Mouse (Mus musculus): ENCODE measurements at regions not wholly inside any gene's neighbourhood (a gene's known extent, or its start where the extent isn't known, plus 50 kb on each side); places are given as distances from the start of the nearest gene placed in this dataset.
A peak's percentile ranks its signal among the peaks of the same experiment; 100 is the strongest.

DNA sequence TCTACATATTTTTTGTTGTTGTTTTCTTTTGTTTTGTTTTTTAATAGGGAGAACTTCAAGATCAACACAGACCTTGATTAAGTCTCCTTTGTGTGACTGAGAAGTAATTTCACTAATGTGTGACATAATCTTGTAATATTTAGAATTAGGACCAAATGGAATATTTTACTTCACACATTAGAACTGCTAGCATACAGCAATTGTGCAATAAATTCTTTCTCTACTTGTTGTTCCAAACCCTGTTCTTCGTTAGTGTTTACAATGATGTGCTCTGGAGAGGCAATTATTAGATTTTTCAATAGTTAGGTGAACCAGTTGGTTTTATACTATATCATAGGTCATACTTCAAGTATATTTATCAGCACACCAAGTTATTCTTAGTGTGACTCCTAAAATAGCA lies 171.3 kb upstream of the Cd180 start:
- H3K4me2 ChIP-seq: no peak overlapping the region
- ATAC-seq: no peak
- no peak overlapping the region for H3K9ac ChIP-seq
- H3K9me3 ChIP-seq (replicated peaks): no peaks in the 10 kb centered on the region
- 59% methylated on average over 1 of the region's 1 CpGs for WGBS (ENCODE audit: insufficient replicate concordance)
- H3K4me3 ChIP-seq: no peak overlapping the region
- H3K27ac ChIP-seq: no peak overlapping the region
- H3K36me3 ChIP-seq: no peaks in the 10 kb centered on the region
- H3K4me1 ChIP-seq: no peaks in the 10 kb centered on the region
- no peaks in the 10 kb centered on the region for H3K27me3 ChIP-seq (replicated peaks)

DNA sequence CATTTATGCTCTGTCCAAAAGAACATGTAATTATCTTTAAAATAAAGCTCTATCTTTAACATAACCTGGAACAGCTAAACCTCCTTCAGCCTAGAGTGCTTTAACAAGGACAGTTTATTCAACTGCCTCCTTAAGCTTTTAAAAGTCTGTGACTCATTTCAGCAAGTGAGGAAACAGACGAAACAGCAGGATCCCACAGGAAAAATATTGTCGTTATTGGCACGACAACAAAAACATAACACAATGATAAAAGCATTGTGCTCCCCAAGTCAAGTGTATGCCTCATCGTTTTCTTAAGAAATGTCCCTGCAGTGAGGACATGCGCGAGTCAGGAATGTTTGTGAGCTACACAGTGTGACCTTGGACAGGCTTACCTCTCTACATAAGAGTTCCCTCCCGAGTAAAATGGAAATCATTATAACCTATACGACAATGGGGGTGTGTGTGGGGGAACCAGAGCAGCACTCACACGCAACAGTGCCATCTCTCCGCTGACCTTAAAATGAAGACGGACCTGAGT lies 166.7 kb upstream of the Cd180 start:
- no peaks in the 10 kb centered on the region for H3K36me3 ChIP-seq
- no peaks in the 10 kb centered on the region for H3K9me3 ChIP-seq (replicated peaks)
- no peak overlapping the region for H3K4me3 ChIP-seq
- H3K9ac ChIP-seq: no peak overlapping the region
- ATAC-seq: no peak
- H3K27ac ChIP-seq: no peak overlapping the region
- no peaks in the 10 kb centered on the region for H3K27me3 ChIP-seq (replicated peaks)
- no peak overlapping the region for H3K4me2 ChIP-seq
- WGBS (ENCODE audit: insufficient replicate concordance): 70% methylated on average over 11 of the region's 11 CpGs
- no peaks in the 10 kb centered on the region for H3K4me1 ChIP-seq

DNA sequence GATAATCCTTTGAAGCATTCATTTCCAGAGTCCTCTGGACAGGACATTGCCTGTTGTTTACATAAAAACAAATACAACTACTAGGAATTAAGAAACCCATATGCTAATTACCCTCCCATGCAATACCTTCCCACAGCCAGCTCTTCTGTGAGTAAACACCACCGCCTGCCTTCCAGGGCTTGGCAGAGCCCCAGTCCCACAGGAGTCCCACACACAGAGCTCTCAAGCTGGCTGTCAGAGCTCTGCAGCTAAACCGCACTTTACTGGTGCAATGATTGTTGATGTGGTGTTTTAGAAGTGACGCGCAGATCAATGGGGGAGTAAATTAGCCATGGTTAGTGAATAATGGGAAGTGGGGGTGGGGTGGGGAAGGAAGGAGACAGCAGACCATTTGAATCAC lies 159.6 kb upstream of the Cd180 start:
- no peak overlapping the region for H3K4me2 ChIP-seq
- no peaks in the 10 kb centered on the region for H3K4me1 ChIP-seq
- no peaks in the 10 kb centered on the region for H3K9me3 ChIP-seq (replicated peaks)
- WGBS (ENCODE audit: insufficient replicate concordance): 43% methylated on average over 4 of the region's 4 CpGs
- no peak overlapping the region for H3K27ac ChIP-seq
- no peak overlapping the region for H3K4me3 ChIP-seq
- no peaks in the 10 kb centered on the region for H3K36me3 ChIP-seq
- H3K27me3 ChIP-seq (replicated peaks): peaks cover 17% of the 10 kb centered on the region
- no peak for ATAC-seq
- H3K9ac ChIP-seq: no peak overlapping the region

DNA sequence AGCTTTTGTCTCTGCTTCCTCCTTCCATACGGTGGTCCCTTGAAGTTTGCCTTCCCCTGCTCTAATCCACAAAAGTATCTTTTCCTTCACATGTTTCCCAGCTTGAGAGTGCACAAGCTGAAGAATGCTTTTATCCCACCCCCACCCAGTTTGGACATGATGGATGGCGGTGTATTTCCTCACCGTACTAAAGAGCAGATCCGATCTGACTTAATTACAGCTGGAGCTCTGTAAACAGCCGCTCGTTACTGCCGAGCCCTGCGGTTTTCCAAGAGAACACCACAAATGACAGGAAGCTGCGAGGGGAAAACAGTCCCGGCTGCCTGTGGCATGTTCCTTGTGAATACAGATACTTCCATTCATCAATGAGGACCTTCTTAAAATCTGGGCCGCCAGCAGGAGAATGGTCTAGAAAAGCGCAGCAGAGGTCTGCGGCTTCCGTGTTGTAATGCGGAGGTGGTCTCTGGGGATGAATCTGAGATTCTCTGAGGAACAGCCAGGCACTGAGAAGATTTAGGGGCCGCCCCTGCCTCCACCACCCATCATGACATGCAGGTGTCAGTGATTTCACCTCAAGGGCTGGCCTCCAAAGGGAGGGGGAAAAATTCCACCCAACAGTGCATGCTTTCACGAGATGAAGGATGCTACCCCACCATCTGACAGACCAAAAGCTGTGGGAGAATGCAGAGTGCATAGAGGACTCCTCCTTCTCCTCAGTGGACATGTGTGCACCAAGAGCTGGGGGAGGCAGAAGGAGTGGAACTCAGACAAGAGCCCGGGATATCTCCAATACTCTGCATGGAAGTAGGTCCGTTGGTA lies 155.7 kb upstream of the Cd180 start:
- Histone ChIP-seq H3K9me3 (replicated peaks) (no peaks in the 10 kb centered on the region), H3K4me3 (no peak overlapping the region), H3K9ac (no peak overlapping the region), H3K4me2 (peak overlapping the region; percentile 6; the same call in 1 of the 2 replicates), H3K27me3 (replicated peaks) (peaks cover 17% of the 10 kb centered on the region), H3K27ac (no peak overlapping the region), H3K36me3 (no peaks in the 10 kb centered on the region), H3K4me1 (no peaks in the 10 kb centered on the region)
- 17% methylated on average over 19 of the region's 19 CpGs for WGBS (ENCODE audit: insufficient replicate concordance)
- no peak for ATAC-seq

DNA sequence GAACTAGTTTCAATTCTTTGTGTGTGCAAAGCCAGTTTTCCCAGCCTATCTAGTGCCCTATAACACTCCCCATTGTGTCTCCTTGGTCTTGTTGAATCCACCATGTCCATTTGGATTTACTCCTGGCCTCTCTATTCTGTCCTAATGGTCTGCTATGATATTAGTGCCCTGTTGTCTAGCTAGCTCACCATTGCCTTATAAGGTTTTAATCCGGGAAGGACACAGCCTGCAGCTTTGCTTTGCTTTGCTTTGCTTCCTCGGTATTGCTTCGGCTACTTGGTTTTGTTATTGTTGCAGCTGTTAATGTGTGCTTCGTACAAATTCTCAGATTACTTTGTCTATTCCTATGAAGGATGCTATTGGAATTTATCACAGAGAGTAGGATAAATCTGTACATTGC lies 152.9 kb upstream of the Cd180 start:
- no peak overlapping the region for H3K27ac ChIP-seq
- H3K4me1 ChIP-seq: no peaks in the 10 kb centered on the region
- H3K4me2 ChIP-seq: no peak overlapping the region
- H3K9ac ChIP-seq: no peak overlapping the region
- H3K27me3 ChIP-seq (replicated peaks): peaks cover 17% of the 10 kb centered on the region
- ATAC-seq: no peak
- 70% methylated on average over 4 of the region's 4 CpGs for WGBS (ENCODE audit: insufficient replicate concordance)
- no peaks in the 10 kb centered on the region for H3K36me3 ChIP-seq
- no peaks in the 10 kb centered on the region for H3K9me3 ChIP-seq (replicated peaks)
- H3K4me3 ChIP-seq: no peak overlapping the region

DNA sequence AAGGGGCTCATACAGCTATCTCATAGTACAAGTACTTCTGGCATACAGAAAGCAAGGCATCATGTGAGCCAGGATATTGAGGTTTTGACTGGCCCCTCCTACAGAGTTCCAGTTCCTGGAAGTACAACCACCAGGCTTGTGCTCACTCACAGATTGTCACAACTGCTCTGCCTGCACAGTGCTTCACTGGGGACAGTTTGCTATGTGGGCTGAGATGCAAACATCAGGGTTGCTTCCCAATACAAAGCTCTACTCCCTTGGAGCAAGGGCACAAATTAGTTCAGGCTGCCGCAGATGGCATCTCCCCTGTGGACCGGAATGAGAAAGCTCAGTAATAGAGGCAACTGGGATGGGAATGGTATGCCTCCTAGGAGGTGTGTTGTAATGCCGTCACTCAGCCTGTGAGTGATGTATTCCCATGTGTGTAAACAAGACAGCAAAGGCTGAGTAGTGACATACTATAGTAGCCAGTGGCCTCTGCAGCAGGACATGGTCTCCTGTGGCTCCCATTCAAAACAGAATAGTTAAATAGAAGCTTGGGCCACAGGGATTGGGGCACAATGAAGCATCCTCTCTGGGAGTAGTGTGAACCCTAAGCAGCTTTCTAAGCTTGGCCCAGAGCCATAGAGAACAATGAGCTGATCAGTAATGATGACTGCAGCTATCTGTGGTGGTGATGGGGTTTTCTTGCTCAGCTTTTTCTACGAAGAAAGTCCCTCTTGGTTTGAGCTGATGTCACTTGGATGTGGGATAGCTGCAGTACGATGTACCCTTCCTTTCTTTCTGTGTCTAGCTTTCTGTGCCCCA lies 148.8 kb upstream of the Cd180 start:
- Histone ChIP-seq H3K4me3 (no peak overlapping the region), H3K36me3 (no peaks in the 10 kb centered on the region), H3K27me3 (replicated peaks) (no peaks in the 10 kb centered on the region), H3K4me1 (no peaks in the 10 kb centered on the region), H3K9me3 (replicated peaks) (no peaks in the 10 kb centered on the region), H3K9ac (no peak overlapping the region), H3K4me2 (no peak overlapping the region), H3K27ac (no peak overlapping the region)
- ATAC-seq: no peak
- WGBS (ENCODE audit: insufficient replicate concordance): 70% methylated on average over 5 of the region's 5 CpGs

DNA sequence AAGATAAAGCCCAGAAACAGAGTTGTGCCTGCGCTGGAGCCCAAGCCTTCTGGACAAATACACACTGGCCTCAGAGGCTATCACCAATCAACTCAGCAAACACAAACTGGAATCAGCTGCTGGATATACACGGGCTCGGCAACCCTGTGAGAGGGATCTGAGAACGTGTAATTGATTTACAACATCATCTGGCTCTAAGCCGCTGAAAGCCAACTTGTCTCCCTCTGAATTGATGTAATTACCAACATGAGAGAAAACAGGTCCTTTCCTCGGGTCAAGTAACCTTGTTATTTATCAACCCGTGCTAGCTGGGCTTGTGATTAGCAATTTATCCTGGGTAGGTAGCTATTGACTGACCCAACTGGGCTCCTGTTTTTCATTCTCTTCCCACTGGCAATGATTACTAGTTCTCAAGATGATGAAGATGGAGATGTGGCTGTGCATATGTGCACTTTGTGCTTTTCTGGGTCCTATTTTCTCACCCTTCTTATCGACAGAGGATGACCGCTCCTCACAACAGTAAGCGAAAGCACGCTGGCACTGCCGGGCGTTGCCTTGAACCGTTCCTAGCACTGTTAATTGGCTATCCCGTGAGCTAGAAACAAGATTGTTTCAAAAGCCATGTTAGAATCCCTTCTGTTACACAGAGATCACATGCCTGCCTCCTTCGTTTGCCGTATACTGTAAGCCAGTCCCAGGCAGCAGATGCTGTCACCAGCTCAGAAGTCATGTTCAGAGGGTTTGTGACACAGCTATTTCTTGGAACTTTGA lies 147.3 kb upstream of the Cd180 start:
- no peaks in the 10 kb centered on the region for H3K36me3 ChIP-seq
- no peak for ATAC-seq
- WGBS (ENCODE audit: insufficient replicate concordance): 64% methylated on average over 17 of the region's 17 CpGs
- no peak overlapping the region for H3K9ac ChIP-seq
- no peak overlapping the region for H3K4me3 ChIP-seq
- H3K4me1 ChIP-seq: no peaks in the 10 kb centered on the region
- H3K27ac ChIP-seq: no peak overlapping the region
- H3K4me2 ChIP-seq: no peak overlapping the region
- no peaks in the 10 kb centered on the region for H3K9me3 ChIP-seq (replicated peaks)
- no peaks in the 10 kb centered on the region for H3K27me3 ChIP-seq (replicated peaks)

DNA sequence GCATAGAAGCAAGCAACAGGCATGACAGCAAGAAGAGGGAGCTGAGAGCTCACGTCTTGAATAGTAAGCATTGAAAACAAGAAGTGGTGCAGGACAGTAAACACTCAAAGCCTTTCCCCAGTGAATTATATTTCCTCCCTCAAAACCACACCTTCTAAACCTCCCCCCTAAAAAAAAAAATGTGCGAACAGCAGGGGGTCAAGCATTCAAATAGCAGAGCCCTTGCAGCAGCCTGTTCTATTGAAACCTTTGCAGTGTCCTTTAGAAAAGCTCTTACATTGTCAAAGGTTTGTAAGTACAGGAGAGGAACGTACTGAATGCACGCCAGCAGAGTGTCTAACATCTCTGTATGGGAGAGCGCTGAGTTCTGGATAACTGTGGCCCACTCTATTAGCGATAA lies 145.1 kb upstream of the Cd180 start:
- Histone ChIP-seq H3K36me3 (no peaks in the 10 kb centered on the region), H3K27me3 (replicated peaks) (no peaks in the 10 kb centered on the region), H3K9ac (no peak overlapping the region), H3K9me3 (replicated peaks) (no peaks in the 10 kb centered on the region), H3K4me3 (no peak overlapping the region), H3K4me2 (no peak overlapping the region), H3K4me1 (no peaks in the 10 kb centered on the region), H3K27ac (no peak overlapping the region)
- no peak for ATAC-seq
- 50% methylated on average over 6 of the region's 6 CpGs for WGBS (ENCODE audit: insufficient replicate concordance)

DNA sequence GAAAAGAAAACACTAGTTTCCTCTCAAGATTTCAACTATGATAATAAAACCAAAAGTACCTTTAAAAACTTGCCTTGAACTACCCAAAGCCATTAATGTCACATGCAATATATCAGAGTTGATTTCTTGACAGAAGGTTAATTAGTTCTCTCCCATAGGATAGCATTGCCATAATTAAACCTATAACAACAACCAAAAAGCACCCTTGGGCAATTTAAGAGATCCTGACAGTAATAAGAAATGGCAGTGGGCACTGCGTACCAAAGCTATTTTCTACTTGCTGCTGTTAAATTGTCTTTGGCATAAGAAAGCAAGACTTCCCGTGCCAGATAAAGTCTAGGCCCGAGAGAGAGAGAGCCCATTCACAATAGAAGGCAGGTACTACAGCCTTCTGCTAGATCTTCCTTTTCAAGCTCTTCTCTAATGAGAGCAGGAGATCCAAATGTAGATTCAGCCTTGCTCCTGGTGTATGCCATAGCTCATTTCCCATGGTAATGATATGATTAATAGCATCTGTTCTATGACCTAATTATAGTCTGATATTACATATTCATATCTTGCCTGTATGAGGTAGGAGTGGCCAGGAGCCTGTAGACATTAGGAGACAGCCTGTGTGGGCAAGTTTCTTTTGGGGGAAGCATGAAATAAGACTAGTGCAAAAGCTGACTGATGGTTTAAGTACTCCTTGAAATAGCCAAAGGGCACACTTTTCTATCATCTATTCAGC lies 126.3 kb upstream of the Cd180 start:
- Histone ChIP-seq H3K36me3 (no peaks in the 10 kb centered on the region), H3K27ac (no peak overlapping the region), H3K9me3 (replicated peaks) (no peaks in the 10 kb centered on the region), H3K4me2 (no peak overlapping the region), H3K4me1 (no peaks in the 10 kb centered on the region), H3K27me3 (replicated peaks) (no peaks in the 10 kb centered on the region), H3K9ac (no peak overlapping the region), H3K4me3 (no peak overlapping the region)
- WGBS (ENCODE audit: insufficient replicate concordance): 54% methylated on average over 3 of the region's 3 CpGs
- no peak for ATAC-seq

DNA sequence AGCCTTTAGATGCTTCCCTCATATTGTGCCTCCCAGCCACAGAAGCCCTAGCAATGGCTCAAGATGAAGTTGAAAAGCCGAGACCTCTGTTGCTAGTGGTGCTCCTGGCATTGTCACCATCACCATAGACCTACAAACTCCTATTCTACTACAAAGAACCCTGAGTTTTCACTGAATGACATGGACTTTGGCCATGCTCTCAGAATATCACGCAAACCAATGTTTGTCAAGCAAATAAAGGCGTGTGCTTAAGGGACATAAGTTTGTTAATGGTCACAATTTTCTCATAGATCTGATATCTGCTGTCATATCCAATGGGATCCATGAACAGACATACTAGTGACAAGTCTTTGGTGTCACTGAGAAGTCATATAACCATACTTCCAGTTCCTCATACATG lies 123.8 kb upstream of the Cd180 start:
- Histone ChIP-seq H3K9ac (no peak overlapping the region), H3K4me3 (no peak overlapping the region), H3K36me3 (no peaks in the 10 kb centered on the region), H3K4me1 (no peaks in the 10 kb centered on the region), H3K9me3 (replicated peaks) (no peaks in the 10 kb centered on the region), H3K27ac (no peak overlapping the region), H3K4me2 (no peak overlapping the region), H3K27me3 (replicated peaks) (no peaks in the 10 kb centered on the region)
- WGBS (ENCODE audit: insufficient replicate concordance): 53% methylated on average over 3 of the region's 3 CpGs
- no peak for ATAC-seq

DNA sequence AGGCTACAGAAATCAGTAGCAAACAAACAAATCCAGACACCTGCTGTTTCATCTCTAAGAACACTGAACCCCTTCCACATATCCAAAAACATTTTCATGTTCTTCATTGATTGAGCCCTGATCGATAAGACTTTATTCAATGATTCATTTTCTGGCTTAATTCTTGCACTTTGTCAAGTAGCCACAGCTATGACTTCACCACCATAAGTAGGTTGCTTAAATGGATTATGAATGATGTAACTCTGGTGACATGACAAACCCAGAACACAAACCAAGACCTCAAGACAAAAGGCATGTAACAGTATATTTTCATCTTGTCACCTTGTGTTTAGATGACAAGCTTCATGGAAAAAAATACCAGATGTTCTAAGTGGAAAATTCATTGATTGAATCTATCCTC lies 123.1 kb upstream of the Cd180 start:
- no peak for ATAC-seq
- H3K27me3 ChIP-seq (replicated peaks): no peaks in the 10 kb centered on the region
- no peak overlapping the region for H3K27ac ChIP-seq
- no peak overlapping the region for H3K4me2 ChIP-seq
- no peaks in the 10 kb centered on the region for H3K9me3 ChIP-seq (replicated peaks)
- no peaks in the 10 kb centered on the region for H3K36me3 ChIP-seq
- no peaks in the 10 kb centered on the region for H3K4me1 ChIP-seq
- 62% methylated on average over 1 of the region's 1 CpGs for WGBS (ENCODE audit: insufficient replicate concordance)
- H3K4me3 ChIP-seq: no peak overlapping the region
- H3K9ac ChIP-seq: no peak overlapping the region

Data from liver, embryonic 12.5 days (tissue).